Mouse (Mus musculus) cerebellum, postnatal 36 days (tissue): ENCODE measurements around the gene Arhgef3.

Experiments
- DNase-seq, 2 experiments: peaks; one replicate each; pipeline ENCODE4 v3.0.0; 2021 to 2022; ENCODE audit warnings: mixed read lengths in 2 of 2

The Arhgef3 gene

DNA sequence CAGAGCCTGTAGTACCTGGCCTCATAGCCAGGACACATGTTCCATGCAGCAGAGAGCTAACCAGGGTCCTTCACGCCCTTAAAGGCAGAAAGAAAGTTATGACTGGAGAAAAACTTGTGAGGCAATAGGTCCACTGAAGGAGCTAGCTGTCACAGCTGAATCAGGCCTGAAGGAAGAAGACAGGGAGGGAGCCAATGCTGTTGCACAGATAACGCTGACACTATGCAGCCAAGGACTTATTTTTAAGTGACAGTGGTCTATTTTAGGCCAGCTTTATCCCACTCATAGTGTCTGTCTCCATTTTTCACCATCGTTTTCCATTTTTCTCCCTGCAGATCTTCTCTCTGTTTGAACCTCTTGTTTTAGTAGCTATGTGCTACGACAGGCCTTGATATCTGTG, 207.3 kb downstream of the Arhgef3 start:
- no peak for DNase-seq

DNA sequence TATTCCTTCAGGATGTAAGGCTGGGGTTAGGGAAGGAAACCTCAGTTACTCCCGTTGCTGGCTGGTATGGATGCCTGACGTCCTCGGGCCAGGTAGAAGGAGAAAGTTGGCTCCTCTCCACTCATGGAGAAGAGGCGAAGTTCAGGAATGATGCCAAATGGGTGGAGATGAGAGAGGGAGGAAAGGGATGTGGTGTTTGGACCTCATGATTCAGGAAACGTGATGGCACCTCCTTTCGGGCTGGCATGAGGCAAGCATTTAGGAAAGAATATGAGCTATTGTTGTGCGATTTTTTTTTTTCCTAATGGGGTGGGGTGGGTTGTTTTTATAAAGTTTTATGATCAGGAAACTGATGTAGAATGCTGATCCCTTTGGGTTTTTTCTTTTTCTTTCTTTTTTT, 210.0 kb downstream of the Arhgef3 start:
- no peak for DNase-seq

DNA sequence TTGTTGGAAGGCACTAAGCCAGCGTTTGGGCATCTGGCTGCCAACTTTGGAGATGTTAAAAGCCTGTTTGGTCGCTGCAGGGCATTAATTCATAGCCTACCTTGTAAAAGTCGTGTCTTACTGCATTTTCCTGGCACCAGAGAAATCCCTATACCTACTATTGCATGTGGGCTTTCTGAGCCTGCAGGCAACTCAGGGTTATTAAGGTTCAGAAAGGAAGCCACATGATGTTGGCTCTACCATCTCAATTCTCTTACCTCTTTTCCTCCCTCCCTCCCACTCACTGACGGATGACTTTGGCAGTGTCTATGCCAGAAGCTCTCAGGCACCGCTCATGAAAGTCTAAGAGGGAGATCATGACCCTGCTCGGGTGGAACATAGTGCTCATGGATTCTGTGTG, 210.8 kb downstream of the Arhgef3 start:
- DNase-seq, result no peak

DNA sequence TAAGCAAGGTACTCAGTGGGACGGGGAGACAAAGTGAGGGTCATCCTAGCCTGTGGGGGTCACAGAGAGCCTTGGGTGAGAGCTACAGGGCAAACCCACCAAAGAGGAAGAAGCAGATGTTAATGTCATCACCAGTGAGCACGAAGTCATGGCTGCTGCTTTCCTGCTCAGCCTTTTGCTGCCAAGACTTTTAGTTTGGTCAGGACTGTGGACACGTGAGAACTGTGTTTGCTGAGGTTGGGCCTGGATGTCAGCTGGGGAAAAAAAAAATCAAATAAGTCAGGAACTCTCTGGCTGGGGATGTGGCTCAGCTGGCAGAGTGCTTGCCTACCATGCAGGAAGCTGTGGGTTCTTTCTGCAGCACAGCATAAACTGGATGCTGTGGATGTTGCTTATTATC, 213.2 kb downstream of the Arhgef3 start:
- DNase-seq, result no peak

DNA sequence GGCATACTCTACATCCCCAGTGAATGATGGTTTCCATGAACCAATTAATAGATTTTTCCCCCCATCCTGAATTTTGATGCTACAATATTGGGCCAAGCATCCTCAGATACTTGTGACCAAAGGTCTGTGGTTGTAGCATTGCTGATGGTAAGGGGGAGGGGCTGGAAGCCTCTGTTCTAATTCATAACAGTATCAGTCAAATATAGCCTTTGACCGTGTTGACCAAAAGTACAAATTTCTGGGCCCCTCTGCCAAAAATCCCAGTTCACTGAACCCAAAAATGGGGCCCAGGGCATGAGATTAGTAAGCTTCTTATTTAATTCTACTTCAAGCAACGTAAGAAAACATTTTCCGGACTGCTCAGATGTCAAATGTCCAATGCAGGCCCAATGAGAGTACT, 214.3 kb downstream of the Arhgef3 start:
- DNase-seq, result no peak

DNA sequence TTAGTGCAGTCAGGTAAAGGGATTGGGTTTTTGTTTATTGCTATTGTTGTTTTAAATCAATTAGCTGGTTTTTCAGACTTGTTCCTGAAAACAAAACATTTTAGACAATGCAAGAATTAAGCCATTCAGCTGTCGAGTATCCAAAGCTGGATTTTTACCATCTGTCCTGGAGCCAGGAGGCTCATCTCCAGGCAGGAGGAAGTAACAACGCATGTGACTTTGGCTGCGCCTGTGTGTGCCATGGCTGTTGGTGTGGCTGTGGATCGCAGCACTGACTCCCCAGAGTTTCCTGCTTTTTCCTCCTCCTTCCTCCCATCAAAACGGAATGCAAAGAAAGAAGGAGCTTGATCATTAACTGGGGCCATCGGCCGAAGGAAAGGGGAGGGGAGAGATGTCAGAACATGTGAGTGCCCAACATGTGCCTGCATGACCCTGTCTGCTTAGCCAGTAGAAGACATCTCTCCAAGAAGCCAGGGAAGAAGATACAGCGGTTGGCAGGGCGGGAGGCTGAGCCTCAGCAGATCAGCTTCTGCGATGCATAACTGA, 216.9 kb downstream of the Arhgef3 start:
- peak; percentile 65 to 69 for DNase-seq

DNA sequence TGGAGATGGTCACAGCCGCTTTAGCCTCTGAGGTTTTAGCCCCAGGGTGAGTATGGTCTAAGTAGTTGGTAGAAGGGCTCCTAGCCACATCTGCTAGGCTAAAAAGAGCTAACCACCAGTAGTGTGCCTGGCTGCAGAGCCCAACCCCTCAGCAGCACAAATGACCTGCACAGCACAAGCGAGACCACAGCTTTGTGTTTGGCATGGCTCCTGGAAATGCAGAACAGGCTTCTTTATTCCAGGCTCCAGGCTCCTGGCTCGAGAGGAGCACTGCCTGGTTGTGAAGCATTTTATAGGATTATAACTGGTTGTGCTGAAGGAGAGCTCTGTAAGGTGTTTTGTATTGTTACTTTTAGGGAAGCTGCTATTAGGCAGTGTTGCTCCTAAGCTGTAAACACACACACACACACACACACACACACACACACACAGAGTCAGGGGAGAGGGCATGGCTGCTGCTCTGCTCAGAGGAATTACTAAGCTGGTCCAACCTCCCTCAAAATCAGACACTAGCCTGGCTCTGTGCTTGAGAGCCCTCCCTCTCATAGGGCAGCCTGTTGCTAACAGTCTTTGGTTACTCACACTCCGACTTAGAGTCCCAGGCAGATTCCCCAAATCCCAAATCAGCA, 217.8 kb downstream of the Arhgef3 start:
- peak; percentile 25 to 43 for DNase-seq

DNA sequence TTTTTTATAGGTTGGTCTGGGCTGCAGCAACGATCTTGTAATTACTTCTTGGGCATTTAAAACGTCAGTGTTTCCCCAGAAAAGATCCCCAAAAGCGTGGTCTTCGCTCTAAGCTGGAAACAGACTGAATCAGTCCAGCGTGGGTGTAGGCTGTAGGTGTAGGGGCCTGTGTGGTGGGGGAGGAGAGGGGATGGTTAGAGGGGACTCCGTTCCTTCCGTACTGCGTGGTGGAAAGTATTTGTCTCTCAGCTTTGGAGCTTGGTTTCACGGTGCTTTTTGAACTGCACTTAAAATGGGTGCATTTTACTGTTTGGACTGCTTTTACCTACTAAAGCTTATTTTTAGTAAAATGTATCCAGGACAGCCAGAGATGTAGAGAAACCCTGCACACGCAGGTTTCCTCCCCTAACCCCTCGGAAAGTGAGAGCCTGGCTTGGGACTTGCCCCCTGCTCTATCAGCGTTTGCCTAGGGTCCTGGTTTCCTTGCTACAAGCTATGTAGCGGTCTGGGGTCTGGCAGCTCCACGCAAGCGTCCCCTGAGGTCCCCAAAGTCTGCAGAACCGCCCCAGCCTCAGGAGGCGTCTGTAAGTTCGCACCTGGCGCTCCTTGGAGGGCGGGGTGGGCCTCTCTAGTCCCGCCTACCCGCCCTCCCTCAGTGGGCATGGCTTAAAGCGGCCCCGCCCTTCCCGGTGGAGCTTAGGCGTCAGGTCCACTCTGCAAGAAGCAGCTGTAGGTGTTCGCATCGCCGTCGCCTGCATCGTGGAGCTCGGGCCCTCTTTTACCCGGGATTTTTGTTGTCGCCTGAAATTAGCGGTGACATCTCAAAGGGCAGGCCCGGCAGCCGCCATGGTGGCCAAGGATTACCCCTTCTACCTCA, 220.9 kb downstream of the Arhgef3 start:
- DNase-seq, result peak; percentile 92 to 94

DNA sequence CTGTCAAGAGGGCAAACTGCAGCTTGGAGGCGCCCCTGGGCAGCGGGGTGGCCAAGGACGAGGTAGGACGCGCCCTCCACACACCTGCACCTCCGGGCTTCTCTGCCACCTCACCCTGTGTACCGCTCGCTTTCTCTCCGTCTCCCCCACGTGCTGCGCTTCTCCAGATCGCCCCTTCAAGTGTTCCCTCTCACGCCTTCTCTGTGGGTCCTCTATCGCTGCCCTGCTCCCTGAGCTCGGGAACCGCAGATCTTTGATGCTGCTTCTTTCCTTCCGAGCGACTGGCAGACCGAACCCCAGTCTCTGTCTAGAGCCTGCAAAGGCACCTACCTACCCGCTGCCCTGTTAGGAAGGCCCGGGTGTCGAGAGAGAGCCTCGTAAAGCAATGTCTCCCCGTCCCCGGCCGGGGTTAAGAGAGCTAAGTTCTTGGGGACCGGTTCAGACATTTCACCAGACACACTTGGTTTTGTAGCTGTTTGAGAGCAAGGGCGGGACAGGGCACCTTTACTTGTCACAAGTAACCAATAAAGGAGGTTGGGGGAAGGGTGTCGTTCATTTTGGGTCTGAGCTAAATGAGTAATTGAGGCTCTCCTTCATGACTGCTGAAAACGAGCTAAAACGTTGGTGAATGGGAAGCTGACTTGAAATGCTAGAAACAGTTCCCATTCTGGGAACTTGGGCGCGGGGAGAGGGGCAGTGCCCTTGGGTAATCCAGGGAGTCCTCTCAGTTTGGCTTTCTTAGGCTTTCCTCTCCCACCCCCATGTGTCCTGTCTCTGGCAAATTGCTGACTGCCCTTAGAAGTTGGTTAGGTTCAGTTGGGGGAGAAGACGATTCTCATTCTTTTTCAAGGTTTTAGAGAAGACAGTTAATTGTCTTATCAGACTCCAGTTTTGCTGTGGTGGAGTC, 221.8 kb downstream of the Arhgef3 start:
- peak in 1 of 2 experiments; percentile 39 for DNase-seq

DNA sequence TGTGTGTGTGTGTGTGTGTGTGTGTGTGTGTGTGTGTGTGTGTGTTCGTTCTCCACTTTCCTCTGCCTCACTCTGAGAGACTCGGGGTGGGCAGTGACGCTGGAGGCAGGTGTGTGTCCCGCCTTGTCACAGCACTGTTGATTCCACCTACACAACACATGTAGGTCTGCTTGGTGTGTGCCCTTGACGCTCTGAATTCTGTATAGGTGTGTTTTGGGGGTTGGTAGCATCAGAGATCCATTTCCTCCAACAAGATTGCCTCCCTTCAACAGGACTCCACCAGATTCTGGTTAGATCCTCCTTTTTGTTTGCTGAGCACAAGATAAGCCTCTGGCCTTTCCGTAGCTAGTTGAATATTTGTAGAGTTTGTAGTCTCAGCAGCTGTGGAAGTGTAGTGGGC, 222.5 kb downstream of the Arhgef3 start:
- peak; percentile 32 to 35 for DNase-seq

DNA sequence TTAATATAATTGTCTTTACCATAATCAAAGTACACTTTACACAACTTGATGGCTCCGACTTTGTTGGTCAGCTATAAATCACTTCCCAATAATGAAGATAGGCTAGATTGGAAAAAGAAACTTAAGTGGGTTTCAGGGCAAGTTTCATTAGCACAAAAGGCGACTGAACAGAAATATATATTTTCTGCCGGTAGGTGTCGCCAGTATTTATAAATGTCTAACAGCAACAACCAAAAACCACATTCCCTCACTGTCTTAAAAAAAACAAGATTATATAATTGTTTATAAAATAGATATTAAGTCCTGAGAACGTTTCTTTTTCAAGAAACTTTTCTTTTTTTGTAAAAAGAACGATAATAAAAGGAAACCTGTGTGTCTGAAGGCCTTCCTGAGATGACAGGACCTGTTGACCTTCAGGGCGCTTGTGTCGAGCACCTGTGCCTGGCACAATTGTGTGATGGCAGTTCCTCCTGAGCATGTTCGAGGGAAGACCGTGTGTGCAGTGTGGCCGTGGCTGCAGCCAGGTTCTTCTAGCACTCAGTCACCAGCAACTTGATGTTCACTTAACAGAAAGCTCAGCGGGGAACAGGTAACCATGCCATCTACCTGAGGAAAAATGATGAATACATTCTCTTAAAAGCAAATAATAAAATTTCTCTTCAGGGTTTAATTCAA, 223.5 kb downstream of the Arhgef3 start:
- DNase-seq, result peak; percentile 44 to 70

DNA sequence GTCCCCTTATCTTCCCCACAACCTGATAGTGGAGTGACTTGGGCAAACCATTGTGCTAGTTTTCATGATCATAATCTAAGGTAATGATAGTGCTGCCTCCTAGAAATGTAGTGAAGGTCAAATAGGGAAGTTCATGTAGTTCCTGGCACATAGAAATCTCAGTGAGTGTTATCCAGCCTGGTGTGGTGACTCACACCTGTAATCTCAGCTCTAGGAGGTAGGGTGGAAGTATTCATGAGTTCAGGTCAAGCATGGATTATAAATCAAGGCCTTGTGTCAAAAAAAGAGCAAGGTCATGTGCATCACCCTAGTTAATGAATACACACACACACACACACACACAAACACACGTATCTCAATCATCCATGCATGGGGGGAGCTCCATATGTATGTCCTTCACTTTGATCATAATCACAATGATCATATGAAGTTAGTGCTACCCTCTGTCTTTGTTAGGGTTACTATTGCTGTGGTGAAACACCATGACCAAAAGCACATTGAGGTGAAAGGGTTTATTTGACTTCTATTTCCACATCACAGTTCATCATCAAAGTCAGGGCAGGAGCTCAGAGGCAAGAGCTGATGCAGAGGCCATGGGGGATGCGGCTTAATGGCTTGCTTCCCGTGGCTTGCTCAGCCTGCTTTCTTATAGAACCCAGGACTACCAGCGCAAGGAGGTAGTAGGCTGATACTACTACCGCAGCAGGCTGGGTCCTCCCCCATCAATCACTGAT, 226.2 kb downstream of the Arhgef3 start:
- DNase-seq, result no peak

DNA sequence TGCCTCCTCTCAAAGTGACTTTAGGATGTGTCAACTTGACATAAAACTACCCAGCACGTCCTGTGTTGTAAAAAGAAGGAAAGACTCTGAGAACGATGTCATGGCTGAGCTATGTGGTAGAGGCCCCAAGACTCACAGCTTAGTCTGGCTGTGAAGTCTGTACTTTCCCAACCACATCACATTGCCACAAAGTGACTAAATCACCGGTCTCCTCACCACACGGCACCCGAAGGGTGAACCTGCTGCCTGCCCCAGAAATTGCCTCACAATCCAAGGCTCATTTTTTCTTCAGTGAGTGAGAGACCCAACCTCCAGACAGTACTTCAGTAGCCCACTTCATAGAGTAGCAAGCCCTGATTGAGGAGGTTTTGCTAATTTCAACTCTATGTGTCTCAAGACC, 226.8 kb downstream of the Arhgef3 start:
- DNase-seq, result no peak

DNA sequence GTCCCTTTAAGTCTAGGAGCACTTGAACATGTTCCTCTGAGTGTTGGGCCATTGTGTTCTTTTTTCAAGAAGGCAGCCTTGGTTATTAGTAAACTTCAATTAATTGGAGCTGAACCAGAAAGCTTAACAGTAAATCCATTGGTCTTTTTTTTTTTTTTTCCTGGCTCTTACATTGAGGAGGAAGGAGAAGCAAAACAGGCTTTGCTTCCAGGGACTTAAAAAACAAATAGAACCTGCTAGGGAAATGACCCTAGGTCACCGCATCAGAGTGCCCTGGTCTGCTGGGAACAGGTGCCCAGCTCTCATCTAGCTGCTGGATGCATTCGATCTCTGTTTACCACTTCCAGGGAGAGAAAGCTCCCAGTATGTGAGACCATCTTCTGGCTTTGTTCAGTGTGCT, 227.8 kb downstream of the Arhgef3 start:
- DNase-seq, result no peak

DNA sequence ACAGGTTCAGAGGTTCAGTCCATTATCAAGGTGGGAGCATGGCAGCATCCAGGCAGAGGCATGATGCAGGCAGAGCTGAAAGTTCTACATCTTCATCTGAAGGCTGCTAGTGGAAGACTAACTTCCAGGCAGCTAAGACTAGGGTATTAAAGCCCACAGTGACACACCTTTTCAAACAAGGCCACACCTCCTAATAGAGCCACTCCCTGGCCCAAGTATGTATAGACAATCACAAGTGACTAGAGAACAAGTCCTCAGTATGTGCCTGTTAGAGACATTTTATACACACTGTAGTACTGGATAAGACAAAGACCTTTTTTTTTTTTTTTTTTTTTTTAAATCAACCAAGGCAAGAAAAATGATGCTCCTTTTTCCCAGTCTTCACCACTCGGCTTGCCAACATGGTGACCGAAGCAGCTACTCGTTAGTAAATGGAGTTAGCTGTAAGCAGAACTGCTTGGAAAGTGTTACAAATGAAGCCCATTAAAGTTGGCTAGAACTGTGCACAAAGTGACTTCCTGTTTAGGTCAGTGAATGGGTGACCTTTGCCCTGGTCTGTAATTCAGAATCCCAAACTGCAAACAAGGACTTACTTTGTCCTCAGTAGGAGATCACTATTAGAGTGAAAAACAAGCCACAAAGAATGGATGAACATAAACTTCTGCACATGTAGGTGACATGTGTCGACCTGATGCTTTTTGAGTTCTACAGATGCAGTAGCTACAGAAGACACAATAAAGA, 229.7 kb downstream of the Arhgef3 start:
- DNase-seq, result no peak

DNA sequence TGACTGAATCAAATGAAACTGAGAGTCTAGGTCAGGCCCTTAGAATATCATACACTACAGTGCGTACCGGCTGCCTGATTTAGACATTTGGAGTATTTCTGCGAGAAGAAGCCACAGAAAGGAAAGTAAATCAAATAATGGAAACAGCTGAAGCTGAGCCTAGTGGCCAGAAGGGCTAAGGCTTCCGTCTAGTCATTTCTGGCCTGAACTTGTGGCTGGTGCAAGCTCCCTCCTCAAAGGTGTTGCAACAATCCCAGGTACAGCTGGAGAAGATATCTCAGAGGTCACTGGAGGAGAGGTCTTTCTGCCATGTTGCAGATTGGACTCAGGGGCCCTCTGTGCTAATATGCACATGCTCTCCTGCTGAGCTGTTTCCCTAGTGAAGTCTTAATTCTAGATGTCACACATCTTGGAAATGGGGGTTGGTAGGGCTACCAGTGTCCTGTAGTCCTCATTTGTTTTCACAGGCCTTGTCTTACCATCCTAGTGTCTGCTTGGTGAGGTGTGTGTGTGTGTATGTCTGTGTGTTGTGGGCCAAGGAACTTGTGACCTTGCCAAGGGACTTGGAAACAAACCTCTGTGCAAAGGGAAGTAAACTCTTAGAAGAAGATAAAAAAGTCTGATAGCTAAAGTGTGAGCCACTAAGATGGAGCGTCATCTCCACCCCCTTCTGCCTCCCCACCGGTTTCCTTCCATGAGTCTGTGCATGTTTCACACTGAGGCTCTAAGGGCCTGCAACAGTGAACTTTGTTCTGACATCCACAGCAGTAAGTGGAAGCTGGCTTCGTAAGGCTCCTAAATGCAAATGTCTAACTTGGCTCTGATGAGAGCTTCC, 230.6 kb downstream of the Arhgef3 start:
- DNase-seq, result no peak

DNA sequence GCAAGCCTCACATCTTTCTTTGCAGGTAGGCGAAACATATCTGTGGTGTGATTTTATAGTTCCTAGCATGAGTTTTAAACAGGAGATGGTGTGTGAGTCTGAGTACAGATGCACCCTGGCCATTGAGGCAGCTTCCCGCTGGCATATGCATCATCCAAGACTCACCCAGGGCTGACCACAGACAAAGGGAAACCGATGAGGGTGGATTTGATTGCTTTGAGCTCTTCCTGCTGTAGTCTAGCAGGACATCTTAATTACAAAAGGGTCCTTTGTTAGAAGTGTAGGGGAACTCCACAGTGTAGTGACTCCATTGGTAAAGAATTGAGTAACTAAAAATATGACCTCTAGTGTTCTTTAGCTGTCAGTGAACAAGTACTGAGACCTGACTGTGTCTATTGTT, 232.5 kb downstream of the Arhgef3 start:
- no peak for DNase-seq

DNA sequence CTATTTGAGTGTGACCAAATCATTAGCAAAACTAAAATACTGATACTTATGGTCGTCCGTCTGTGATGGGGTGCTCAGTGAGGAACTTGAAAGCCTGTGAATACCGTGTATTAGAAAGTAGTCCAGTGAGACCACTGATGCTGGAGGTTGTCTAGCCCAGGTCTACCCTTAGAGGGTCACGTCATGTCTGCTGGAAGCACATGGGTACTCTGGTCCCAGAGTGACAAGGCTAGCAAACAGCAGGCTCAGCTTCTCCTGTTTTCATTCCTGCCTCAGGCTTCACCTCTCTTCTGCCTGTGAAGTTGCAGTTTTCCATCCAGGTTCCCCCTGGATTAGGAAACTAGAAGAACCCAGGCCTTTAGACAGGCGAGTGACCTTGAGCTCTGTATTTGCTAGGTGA, 233.0 kb downstream of the Arhgef3 start:
- no peak for DNase-seq

DNA sequence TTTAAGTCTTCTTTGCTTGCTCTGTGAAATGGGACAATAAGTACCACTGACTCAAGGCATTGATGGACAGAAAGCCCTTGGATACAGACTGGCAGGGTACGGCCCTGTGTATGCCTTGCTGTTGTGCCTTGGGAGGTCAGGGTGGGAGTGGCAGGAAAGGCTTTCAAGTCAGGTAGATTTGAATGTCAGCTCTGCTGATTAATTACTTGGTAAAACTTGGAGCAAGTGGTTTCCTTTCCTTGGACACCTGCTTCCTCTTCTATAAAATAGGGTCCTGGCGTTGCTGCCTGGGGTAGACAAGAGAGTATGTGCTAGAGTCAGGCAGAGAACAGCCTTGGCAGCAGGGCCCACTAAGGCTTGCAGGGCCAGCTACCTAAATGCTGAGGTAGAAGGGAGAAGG, 233.4 kb downstream of the Arhgef3 start:
- DNase-seq, result no peak

DNA sequence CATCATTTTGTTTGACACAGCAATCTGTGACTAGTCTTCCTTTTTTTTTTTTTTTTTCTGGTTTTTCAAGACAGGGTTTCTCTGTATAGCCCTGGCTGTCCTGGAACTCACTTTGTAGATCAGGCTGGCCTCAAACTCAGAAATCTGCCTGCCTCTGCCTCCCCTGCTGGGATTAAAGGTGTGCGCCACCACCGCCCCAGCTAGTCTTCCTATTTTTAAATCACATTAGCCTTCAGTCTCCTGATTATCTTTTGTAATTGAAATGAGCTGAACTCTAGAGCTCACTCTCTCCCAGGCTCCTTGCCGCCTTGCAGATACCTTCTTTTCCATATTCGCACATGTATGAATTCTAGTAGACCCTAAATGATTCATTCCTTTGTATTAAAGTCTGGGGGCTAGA, 234.0 kb downstream of the Arhgef3 start:
- no peak for DNase-seq
